Mouse (Mus musculus) adrenal gland (tissue): ENCODE results near the gene Hist1h4d.
"Not testable (repeated sequence)": the region's sequence is repeated elsewhere in the genome, so short reads cannot be mapped to it uniquely, and the experiment has no call there.

Source experiments
- intact Hi-C: fragments of 180-260 bp; cut with DNase I; formaldehyde crosslinking; loops from one replicate; pipeline ENCODE4 v1.15.1; 2025
- long read RNA-seq, 2 experiments: library from polyadenylated mRNA; unstranded; transcript quantifications; one replicate each; pipeline ENCODE4 v2.0.0; 2020; ENCODE audit warnings: borderline replicate concordance in 1 of 2; ENCODE audit not compliant: insufficient replicate concordance in 1 of 2

Hist1h4d gene
- long read RNA-seq, experiment 1, result 0 reads
- long read RNA-seq, experiment 2, partial matches to known transcripts, result 0 of 2 reads
- long read RNA-seq, experiment 2, other reads (novel, unspliced or antisense), result 0 of 2 reads

GRCm38 (mm10) chr13:23581408-23582218 is at the start of gene Hist1h4d:
Gene Hist1h4d, plus strand, starts transcription at chr13:23581598.
- intact Hi-C loops, result loop anchor here (5.0 kb wide), 2 partner anchors 36 to 181 kb away; partner anchors contain the start of genes Hist1h1a, Hist1h3a and Hist1h4a

DNA sequence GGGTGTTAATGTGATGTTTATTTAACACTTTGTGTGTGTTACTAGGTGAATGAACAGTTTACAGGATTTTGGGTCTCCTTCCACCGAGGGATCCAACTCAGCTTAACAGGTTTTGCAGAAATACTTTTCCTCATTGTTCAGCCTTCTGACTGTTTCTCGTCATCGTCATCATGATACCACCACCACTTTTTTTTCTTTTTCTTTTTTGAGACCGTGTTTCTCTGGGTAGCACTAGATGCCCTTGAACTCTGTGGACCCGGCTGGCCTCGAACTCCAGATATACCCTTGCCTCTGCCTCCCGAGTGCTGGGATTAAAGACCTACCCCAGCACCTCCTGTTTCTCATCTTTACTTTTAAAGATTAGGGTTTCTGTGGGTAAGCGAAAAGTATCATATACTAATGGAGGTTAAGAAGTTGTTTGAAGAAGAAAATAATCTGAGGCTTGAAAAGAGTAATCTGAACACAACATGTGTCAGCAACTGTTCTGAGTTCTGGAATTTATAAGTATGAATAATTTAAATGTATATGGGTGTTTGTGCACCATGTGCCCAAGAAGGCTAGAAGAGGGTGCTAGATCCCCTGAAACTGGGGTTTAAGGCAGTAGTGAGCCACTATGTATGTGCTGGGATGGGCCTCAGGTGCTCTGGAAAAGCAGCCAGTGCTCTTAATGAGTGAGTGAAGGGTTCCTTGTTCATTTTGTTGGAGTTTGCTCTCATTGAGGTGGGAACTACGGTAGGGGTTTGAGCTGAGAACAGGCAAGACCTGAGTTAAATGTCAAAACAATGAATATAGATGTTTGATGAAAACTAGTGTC is 48.9 kb upstream of the Hist1h4d start:
- intact Hi-C loops, result no loop called here

DNA sequence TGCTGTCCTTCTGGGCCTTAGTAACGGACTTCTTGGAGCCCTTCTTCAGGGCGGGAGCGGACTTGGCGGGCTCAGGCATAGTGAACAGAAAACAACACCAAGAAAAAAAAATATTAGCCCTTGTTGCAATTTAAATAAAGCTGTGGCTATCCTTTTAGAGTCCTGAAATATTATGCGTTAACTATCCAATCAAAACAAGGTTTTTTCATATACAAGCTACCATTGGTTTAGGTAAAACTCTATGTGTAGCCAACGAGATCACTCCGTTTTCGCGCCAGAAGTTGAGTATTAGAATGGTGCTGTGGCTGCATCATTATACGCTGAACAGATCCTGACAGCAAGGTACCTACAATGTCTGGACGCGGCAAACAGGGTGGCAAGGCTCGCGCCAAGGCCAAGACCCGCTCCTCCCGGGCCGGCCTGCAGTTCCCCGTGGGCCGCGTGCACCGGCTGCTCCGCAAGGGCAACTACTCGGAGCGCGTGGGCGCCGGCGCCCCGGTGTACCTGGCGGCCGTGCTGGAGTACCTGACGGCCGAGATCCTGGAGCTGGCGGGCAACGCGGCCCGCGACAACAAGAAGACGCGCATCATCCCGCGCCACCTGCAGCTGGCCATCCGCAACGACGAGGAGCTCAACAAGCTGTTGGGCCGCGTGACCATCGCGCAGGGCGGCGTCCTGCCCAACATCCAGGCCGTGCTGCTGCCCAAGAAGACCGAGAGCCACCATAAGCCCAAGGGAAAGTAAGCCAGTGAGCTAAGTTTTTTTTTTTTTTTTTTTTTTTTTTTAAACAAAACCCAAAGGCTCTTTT is 47.6 kb upstream of the Hist1h4d start, which contains the start of gene Hist1h2af:
Gene Hist1h2af, plus strand, starts transcription at position 347 of the 808 bp plus-strand sequence.
- intact Hi-C loops, result not testable (repeated sequence)

GRCm38 (mm10) chr13:23534368-23535131 is 46.8 kb upstream of the Hist1h4d start:
- intact Hi-C loops, result no loop called here

GRCm38 (mm10) chr13:23535137-23536075 is 46.0 kb upstream of the Hist1h4d start, which contains the start of gene Hist1h3g:
Gene Hist1h3g, plus strand, starts transcription at chr13:23535422.
- intact Hi-C loops, result not testable (repeated sequence)

DNA sequence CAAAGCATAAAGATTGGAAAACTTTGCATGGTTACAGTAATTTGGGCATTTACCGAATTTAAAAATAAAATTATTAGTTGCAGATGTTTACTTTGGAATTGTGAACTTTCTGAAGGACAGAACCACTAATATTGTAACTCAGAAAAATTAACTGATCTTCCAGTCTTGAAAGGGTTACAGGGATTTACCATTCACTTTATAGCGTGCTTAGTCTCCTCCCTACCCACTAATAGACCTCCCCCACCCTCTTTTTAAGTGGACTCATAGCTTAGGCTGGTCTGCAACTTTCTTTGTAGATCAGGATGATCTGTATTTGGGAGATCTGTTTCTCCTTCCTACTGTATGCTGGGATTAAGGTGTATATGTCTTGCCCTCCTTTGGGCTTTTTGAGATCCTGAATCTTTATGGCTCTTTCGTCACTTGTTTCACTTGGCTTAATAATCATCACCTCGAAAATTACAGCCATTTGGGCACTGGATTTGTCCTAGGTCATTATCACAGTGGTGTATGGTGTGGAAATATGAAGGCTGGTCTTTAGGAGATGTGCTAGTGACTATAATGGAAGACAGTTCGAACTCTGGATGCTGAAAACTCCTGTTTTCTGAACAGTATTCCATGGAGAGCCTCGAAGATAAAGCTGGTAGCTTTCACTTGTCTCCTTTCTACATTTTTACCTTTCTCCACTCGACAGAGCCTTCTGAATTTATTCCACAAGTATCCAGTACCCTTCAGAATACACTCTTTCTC is 45.1 kb upstream of the Hist1h4d start:
- intact Hi-C loops, result no loop called here

- intact Hi-C loops, result no loop called here
Observed at GRCm38 (mm10) chr13:23537006-23537710, 44.2 kb upstream of the Hist1h4d start.

GRCm38 (mm10) chr13:23538249-23538648 is 43.1 kb upstream of the Hist1h4d start:
- intact Hi-C loops, result no loop called here

DNA sequence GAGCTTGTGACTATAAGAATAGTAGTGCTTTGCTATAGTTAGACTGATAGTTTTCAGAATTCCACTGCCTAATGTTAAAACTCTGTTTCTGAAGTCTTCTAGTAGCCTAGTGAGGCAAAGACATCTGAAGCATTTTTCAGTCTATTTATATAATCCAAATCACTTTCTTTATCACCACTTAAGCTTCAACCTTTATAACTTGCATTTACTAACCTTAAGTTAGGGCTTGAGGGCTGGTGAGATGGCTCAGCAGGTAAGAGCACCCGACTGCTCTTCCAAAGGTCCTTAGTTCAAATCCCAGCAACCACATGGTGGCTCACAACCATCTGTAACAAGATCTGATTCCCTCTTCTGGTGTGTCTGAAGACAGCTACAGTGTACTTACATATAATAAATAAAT is 41.6 kb upstream of the Hist1h4d start:
- intact Hi-C loops, result not testable (repeated sequence)

DNA sequence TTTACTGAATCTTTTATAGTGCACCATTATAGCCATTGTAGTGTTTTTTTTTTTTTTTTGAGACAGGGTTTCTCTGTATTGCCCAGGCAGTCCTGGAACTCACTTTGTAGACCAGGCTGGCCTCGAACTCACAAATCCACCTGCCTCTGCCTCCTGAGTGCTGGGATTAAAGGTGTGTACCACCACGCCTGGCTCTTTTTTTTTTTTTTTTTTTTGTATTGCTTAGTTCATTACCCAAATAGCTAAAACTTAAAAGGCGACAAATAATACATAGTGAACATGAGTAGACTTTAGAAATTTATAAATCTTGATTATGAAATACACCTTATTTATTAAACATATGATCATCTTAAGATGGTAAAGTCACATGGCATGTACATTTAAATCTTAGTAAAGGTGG is 39.9 kb upstream of the Hist1h4d start:
- intact Hi-C loops, result no loop called here

- intact Hi-C loops, result not testable (repeated sequence)
Observed at GRCm38 (mm10) chr13:23542225-23542980, 39.0 kb upstream of the Hist1h4d start.

- intact Hi-C loops, result not testable (repeated sequence)
Observed at GRCm38 (mm10) chr13:23542999-23543607, 38.3 kb upstream of the Hist1h4d start, which contains the start of gene Hist1h2bh. Gene Hist1h2bh, minus strand, starts transcription at chr13:23543392.

DNA sequence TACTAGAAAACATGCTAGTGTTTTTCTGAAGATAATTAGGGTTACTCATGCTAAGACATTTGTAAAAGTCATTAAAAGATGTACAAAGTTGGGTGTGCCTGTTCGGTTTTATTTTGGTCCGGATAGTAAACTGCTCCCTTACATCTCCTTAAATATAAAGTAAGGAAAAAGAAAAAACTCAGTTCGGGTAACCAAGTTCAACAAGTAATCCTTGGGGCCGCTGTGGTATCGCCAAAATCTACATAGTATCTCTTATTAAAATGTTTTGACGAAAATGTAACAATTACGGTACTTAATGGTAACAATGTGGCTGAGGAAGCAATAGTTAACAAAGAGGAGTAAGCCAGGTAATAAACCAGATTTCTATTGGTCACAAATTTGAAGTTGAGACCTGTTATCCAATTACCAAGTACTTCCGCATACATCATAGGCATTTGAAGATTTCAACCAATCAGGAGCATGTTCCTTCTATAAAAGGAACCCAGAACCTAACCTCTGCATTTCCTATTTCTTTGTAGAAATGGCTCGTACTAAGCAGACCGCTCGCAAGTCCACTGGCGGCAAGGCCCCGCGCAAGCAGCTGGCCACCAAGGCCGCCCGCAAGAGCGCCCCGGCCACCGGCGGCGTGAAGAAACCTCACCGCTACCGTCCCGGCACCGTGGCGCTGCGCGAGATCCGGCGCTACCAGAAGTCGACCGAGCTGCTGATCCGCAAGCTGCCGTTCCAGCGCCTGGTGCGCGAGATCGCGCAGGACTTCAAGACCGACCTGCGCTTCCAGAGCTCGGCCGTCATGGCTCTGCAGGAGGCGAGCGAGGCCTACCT is 37.2 kb upstream of the Hist1h4d start, which contains the start of gene Hist1h3f:
Gene Hist1h3f, plus strand, starts transcription at position 88 of the 822 bp plus-strand sequence.
- intact Hi-C loops, result no loop called here

DNA sequence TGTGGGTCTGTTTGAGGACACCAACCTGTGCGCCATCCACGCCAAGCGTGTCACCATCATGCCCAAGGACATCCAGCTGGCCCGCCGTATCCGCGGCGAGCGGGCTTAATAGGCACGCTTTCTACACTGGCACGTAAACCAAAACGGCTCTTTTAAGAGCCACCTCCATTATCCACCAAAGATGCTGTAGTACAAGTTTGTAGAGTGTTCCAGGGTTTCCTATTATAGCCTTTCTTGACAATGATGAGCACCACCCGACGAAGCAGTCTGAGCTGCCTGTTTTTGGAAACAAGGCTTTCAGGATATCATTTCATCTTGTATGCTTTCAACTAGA is 36.6 kb upstream of the Hist1h4d start:
- intact Hi-C loops, result not testable (repeated sequence)

- intact Hi-C loops, result no loop called here
Observed at GRCm38 (mm10) chr13:23546694-23547093, 34.7 kb upstream of the Hist1h4d start.

GRCm38 (mm10) chr13:23550761-23551145 is 30.6 kb upstream of the Hist1h4d start:
- intact Hi-C loops, result no loop called here
